Mouse (Mus musculus): ENCODE measurements around the gene Polr3b. TPM values are rescaled to one million over a fixed set of nuclear protein-coding genes. Genes with fewer than 3 reads are reported as not detected.

Gene Polr3b
- polyA plus RNA-seq, 1 experiment from 2014 or later: 16.9 TPM

Other genes starting within 250 kb of the Polr3b start
- gene Nuak1, start 181.7 kb upstream of the Polr3b start, polyA plus RNA-seq (2014; fragmentation: Nextera tagmentation; extraction: Ambion mirVana): 2.9 and 3.6 TPM in 2 replicates
- gene Ckap4, start 88.2 kb upstream of the Polr3b start, polyA plus RNA-seq (2014; fragmentation: Nextera tagmentation; extraction: Ambion mirVana): 68.0 and 77.4 TPM in 2 replicates
- 4.9 and 5.1 TPM in 2 replicates for gene Tcp11l2, start 45.7 kb upstream of the Polr3b start, polyA plus RNA-seq (2014; fragmentation: Nextera tagmentation; extraction: Ambion mirVana)
- gene Rfx4, start 133.8 kb downstream of the Polr3b start, polyA plus RNA-seq (2014; fragmentation: Nextera tagmentation; extraction: Ambion mirVana): 33.0 and 36.0 TPM in 2 replicates